In the genomic region with DNA sequence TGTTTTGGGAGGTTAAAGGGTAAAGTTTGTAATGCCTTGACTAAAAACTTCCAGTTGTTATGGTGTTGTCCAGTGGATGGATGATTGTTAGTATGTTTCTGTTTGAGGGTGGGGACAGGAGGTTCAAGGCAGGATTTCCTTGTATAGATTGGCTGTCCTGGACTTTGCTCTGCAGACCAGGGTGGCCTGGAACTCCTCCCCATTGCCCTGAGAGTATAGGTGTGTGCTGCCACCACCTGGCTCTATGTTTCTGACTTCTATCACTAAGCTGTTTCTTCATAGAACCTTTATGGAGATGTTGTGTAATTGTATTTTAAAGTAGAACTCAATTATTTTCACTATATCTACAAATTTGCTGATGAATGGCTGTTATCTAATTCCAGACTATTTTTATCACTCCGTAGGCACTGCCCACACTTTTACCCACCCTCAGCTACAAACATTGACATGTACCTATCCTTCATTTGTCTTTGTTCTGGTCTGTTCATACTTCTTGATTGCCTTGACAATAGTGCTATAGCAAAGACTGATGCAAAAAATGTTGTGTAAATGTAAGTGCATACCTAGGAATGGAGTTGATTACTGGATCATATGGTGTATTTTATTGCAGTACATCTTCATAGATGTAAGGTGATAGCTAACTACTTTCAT, we compare ENCODE assay signal across 18 mouse cellular contexts. TPM values are rescaled to one million over a fixed set of nuclear protein-coding genes. Genes with fewer than 3 reads are reported as not detected.
DNase-seq lines count a peak whose midpoint lies in the region; ATAC-seq and TF ChIP-seq lines count a peak whose summit lies in the region.
"Had no signal": no experiment of that assay in that cellular context is flagged by ENCODE, and none has a peak within 500 bp of the region (broad histone marks: within the 10 kb centered on the region; RNA-seq: fewer than 3 reads in every experiment).

No protein-coding gene starts in this region.

- TF ChIP-seq RAD21 in CH12.LX (IDR thresholded peaks at IDR 0.05; ENCODE audit: low read depth, low read length), result no peak; the same call in 1 of the 2 replicates

- H3K4me2 ChIP-seq in CH12.LX (ENCODE audit: insufficient read depth, low read depth, poor library complexity, severe bottlenecking), result no peak overlapping the region
- H3K4me2 ChIP-seq in liver, embryonic 14.5 days (ENCODE audit: low read depth), result no peak overlapping the region
- H3K4me2 ChIP-seq in stomach, embryonic 16.5 days (ENCODE audit: low read depth, low read length), result no peak overlapping the region
- no peak overlapping the region for H3K4me2 ChIP-seq in heart, embryonic 11.5 days
- H3K4me2 ChIP-seq: heart, embryonic 12.5 days; kidney, embryonic 15.5 days; lung, embryonic 15.5 days had no signal

- H3K27ac ChIP-seq in liver, adult 2 months (replicated peaks; ENCODE audit: insufficient read depth, low read depth, low read length), result no peak overlapping the region
- no peak overlapping the region for H3K27ac ChIP-seq in CH12.LX (ENCODE audit: insufficient read depth, low read depth)
- H3K27ac ChIP-seq in liver, embryonic 14.5 days, result no peak overlapping the region
- no peak overlapping the region for H3K27ac ChIP-seq in stomach, embryonic 16.5 days (ENCODE audit: low read length)
- H3K27ac ChIP-seq in heart, embryonic 11.5 days (ENCODE audit: low read depth, low read length), result no peak overlapping the region
- H3K27ac ChIP-seq: hindbrain, postnatal 0 days; kidney, embryonic 15.5 days; left cerebral cortex, adult 2 months; lung, embryonic 15.5 days had no signal

- no peaks in the 10 kb centered on the region for H3K27me3 ChIP-seq in liver, adult 2 months (ENCODE audit: control insufficient read depth, insufficient read depth, low read length)
- no peaks in the 10 kb centered on the region for H3K27me3 ChIP-seq in CH12.LX (replicated peaks)
- no peaks in the 10 kb centered on the region for H3K27me3 ChIP-seq in liver, embryonic 14.5 days (ENCODE audit: control insufficient read depth, insufficient read depth, low read length)
- no peaks in the 10 kb centered on the region for H3K27me3 ChIP-seq in stomach, embryonic 16.5 days (ENCODE audit: control insufficient read depth, insufficient read depth, low read length)
- H3K27me3 ChIP-seq in heart, embryonic 11.5 days (ENCODE audit: control insufficient read depth, insufficient read depth, low read length), result no peaks in the 10 kb centered on the region
- H3K27me3 ChIP-seq: heart, embryonic 12.5 days; kidney, embryonic 15.5 days; lung, embryonic 15.5 days had no signal

- TF ChIP-seq CTCF in liver, adult 2 months (IDR thresholded peaks at IDR 0.05; ENCODE audit: low read depth, low read length), result no peak
- TF ChIP-seq CTCF in CH12.LX (conservative IDR thresholded peaks at IDR 0.05 in 1 of 2, IDR thresholded peaks at IDR 0.05 in 1 of 2; ENCODE audit: low read depth in 2 of 2, low read length in 2 of 2), result peak in 1 of 2 experiments; percentile 24; a peak in 1 of 4 replicates
- peak; percentile 26 for TF ChIP-seq CTCF in liver, embryonic 14.5 days (IDR thresholded peaks at IDR 0.05; ENCODE audit: low read depth)

- peak; percentile 10 for DNase-seq in liver, adult 2 months (ENCODE audit: extremely low read depth, low read depth, low spot score)
- DNase-seq in liver (no peak), CH12.LX (ENCODE audit: extremely low read depth) (no peak)
- DNase-seq in liver, embryonic 14.5 days (ENCODE audit: low read depth in 3 of 3, low spot score in 3 of 3), result no peak
- no peak for DNase-seq in frontal cortex, adult 2 months (ENCODE audit: extremely low spot score in 1 of 2, low spot score in 1 of 2)
- DNase-seq: cerebellum, adult 9-11 months; gastrocnemius, postnatal 36 days; heart, postnatal 36 days; midbrain, embryonic 14.5 days; thymus, postnatal 36 days had no signal

- peaks cover 37% of the 10 kb centered on the region for H3K36me3 ChIP-seq in liver, adult 2 months (ENCODE audit: control insufficient read depth, insufficient read depth, low read length)
- H3K36me3 ChIP-seq in CH12.LX (replicated peaks in 1 of 2; ENCODE audit: control insufficient read depth in 1 of 2, insufficient read depth in 1 of 2, low read length in 1 of 2), result peaks cover 55 to 92% of the 10 kb centered on the region in 2 experiments
- peaks cover 85% of the 10 kb centered on the region for H3K36me3 ChIP-seq in liver, embryonic 14.5 days (replicated peaks; ENCODE audit: control insufficient read depth, insufficient read depth, low read depth)
- H3K36me3 ChIP-seq in stomach, embryonic 16.5 days (ENCODE audit: control insufficient read depth, insufficient read depth, low read length), result peaks cover 27% of the 10 kb centered on the region
- peaks cover 31% of the 10 kb centered on the region for H3K36me3 ChIP-seq in heart, embryonic 11.5 days (ENCODE audit: control insufficient read depth, insufficient read depth, low read length)

- no peak overlapping the region for H3K9ac ChIP-seq in liver, adult 2 months (ENCODE audit: low read depth, low read length)
- H3K9ac ChIP-seq in CH12.LX (ENCODE audit: insufficient read depth, low read depth), result no peak overlapping the region
- no peak overlapping the region for H3K9ac ChIP-seq in liver, embryonic 14.5 days (replicated peaks)
- no peak overlapping the region for H3K9ac ChIP-seq in stomach, embryonic 16.5 days (ENCODE audit: low read length)
- no peak overlapping the region for H3K9ac ChIP-seq in heart, embryonic 11.5 days (ENCODE audit: low read depth, low read length)
- H3K9ac ChIP-seq: heart, embryonic 12.5 days; kidney, embryonic 15.5 days; lung, embryonic 15.5 days had no signal

- no peak for TF ChIP-seq POLR2A in liver, adult 2 months (IDR thresholded peaks at IDR 0.05; ENCODE audit: extremely low read depth, insufficient read depth, low read length)
- TF ChIP-seq POLR2A in CH12.LX (IDR thresholded peaks at IDR 0.05; ENCODE audit: low read depth, low read length), result no peak

- H3K4me3 ChIP-seq in liver, adult 2 months (ENCODE audit: insufficient read depth, low read depth, low read length), result no peak overlapping the region
- no peak overlapping the region for H3K4me3 ChIP-seq in CH12.LX (replicated peaks in 1 of 3; ENCODE audit: low read depth in 2 of 3, low read length in 2 of 3, poor library complexity in 1 of 3)
- no peak overlapping the region for H3K4me3 ChIP-seq in liver, embryonic 14.5 days (ENCODE audit: insufficient read depth in 1 of 2, low read depth in 2 of 2, low read length in 2 of 2)
- no peak overlapping the region for H3K4me3 ChIP-seq in stomach, embryonic 16.5 days (replicated peaks; ENCODE audit: low read length)
- no peak overlapping the region for H3K4me3 ChIP-seq in heart, embryonic 11.5 days (ENCODE audit: low read depth, low read length)
- H3K4me3 ChIP-seq: heart, embryonic 12.5 days; kidney, embryonic 15.5 days; left cerebral cortex, adult 2 months; lung, embryonic 15.5 days; myocyte had no signal

- dilution Hi-C loops in CH12.LX (cut with MboI; ENCODE audit: extremely low pct_ligation_motif_present, extremely low pct_unique_long_range_greater_than_20kb, low sequenced_read_pairs), result no loop called here

- no peak for ATAC-seq in liver, embryonic 14.5 days (ENCODE audit: insufficient read depth)
- ATAC-seq in stomach, embryonic 16.5 days (ENCODE audit: insufficient read depth, low FRiP score), result peak; percentile 84; the same call in 1 of the 2 replicates
- no peak for ATAC-seq in heart, embryonic 11.5 days (replicated peaks; ENCODE audit: insufficient number of reproducible peaks, low FRiP score, low TSS enrichment)
- ATAC-seq: hindbrain, postnatal 0 days had no signal

- H3K4me1 ChIP-seq in liver, adult 2 months (ENCODE audit: control insufficient read depth, insufficient read depth, low read length), result no peaks in the 10 kb centered on the region
- H3K4me1 ChIP-seq in CH12.LX (ENCODE audit: control insufficient read depth in 1 of 2, insufficient read depth in 2 of 2), result no peaks in the 10 kb centered on the region
- H3K4me1 ChIP-seq in liver, embryonic 14.5 days (replicated peaks; ENCODE audit: control insufficient read depth in 2 of 2, insufficient read depth in 2 of 2, low read length in 1 of 2), result no peaks in the 10 kb centered on the region
- no peaks in the 10 kb centered on the region for H3K4me1 ChIP-seq in stomach, embryonic 16.5 days (ENCODE audit: control insufficient read depth, insufficient read depth, low read length)
- no peaks in the 10 kb centered on the region for H3K4me1 ChIP-seq in heart, embryonic 11.5 days (ENCODE audit: control insufficient read depth, insufficient read depth, low read length)
- H3K4me1 ChIP-seq: heart, embryonic 12.5 days; kidney, embryonic 15.5 days; lung, embryonic 15.5 days had no signal

- H3K79me2 ChIP-seq in liver, adult 2 months (ENCODE audit: control insufficient read depth, insufficient read depth, low read length), result no peaks in the 10 kb centered on the region
- H3K79me2 ChIP-seq in CH12.LX (replicated peaks; ENCODE audit: control insufficient read depth, extremely low read depth, insufficient read depth, poor library complexity, severe bottlenecking), result peaks cover 4% of the 10 kb centered on the region; the same call in 1 of the 2 replicates

- no peaks in the 10 kb centered on the region for H3K9me3 ChIP-seq in CH12.LX (replicated peaks; ENCODE audit: low read length)
- no peaks in the 10 kb centered on the region for H3K9me3 ChIP-seq in liver, embryonic 14.5 days (ENCODE audit: control insufficient read depth, low read length)
- H3K9me3 ChIP-seq in stomach, embryonic 16.5 days (replicated peaks; ENCODE audit: control insufficient read depth, low read length), result no peaks in the 10 kb centered on the region
- no peaks in the 10 kb centered on the region for H3K9me3 ChIP-seq in heart, embryonic 11.5 days (replicated peaks; ENCODE audit: control insufficient read depth, low read length)
- H3K9me3 ChIP-seq: heart, embryonic 12.5 days; kidney, embryonic 15.5 days; lung, embryonic 15.5 days had no signal

- no peak for TF ChIP-seq EP300 in CH12.LX (IDR thresholded peaks at IDR 0.05; ENCODE audit: low read length)
- TF ChIP-seq EP300 in liver, embryonic 14.5 days (IDR thresholded peaks at IDR 0.05; ENCODE audit: low read depth), result no peak

- in situ Hi-C loops in CH12.LX (cut with MboI; ENCODE audit: low pct_ligation_motif_present, low pct_unique_long_range_greater_than_20kb, low sequenced_read_pairs), result no loop called here

- WGBS in liver, adult 2 months, result 89% methylated on average over 1 of the region's 1 CpGs
- WGBS in liver, embryonic 14.5 days (ENCODE audit: insufficient replicate concordance), result 76% methylated on average over 1 of the region's 1 CpGs
- 78% methylated on average over 1 of the region's 1 CpGs for WGBS in stomach, embryonic 16.5 days
- 89% methylated on average over 1 of the region's 1 CpGs for WGBS in heart, embryonic 11.5 days (ENCODE audit: insufficient replicate concordance)

RNA-seq across cellular contexts. Expression of a gene that starts 18.3 kb away (rescaled TPM):
- 0.28 and 0.74 TPM in 2 replicates for total RNA-seq in liver, adult 2 months (2014; rRNA removed)
- 0.04 and 0.05 TPM in 2 replicates for polyA plus RNA-seq in liver, adult 2 months (2012; rRNA removed)
- total RNA-seq in CH12.LX (2012; rRNA removed), result 7.4 and 8.6 TPM in 2 replicates
- 41.4 and 42.9 TPM in 2 replicates for total RNA-seq in CH12.LX (2014; rRNA removed)
- 28.5 and 29.1 TPM in 2 replicates for polyA plus RNA-seq in CH12.LX (2012; ENCODE audit: insufficient read length, low read depth)
- polyA plus RNA-seq in liver, embryonic 14.5 days (2012; rRNA removed), result 20.1 and 39.0 TPM in 2 replicates
- polyA plus RNA-seq in liver, embryonic 14.5 days (2014; fragmentation: Nextera tagmentation; extraction: Ambion mirVana), result 121 and 136 TPM in 2 replicates
- 73.2 and 77.4 TPM in 2 replicates for polyA plus RNA-seq in stomach, embryonic 16.5 days (2015; fragmentation: Nextera tagmentation; extraction: Ambion mirVana)
- polyA plus RNA-seq in frontal cortex, adult 2 months (2012; rRNA removed), result 9.4 and 10.0 TPM in 2 replicates
- polyA plus RNA-seq in heart, embryonic 11.5 days (2014; fragmentation: Nextera tagmentation; extraction: Ambion mirVana), result 104 and 110 TPM in 2 replicates

RNA-seq across cellular contexts. Expression of a gene that starts 21.7 kb away (rescaled TPM):
- 6.4 and 8.6 TPM in 2 replicates for total RNA-seq in liver, adult 2 months (2014; rRNA removed)
- 1.0 and 1.1 TPM in 2 replicates for polyA plus RNA-seq in liver, adult 2 months (2012; rRNA removed)
- total RNA-seq in CH12.LX (2012; rRNA removed) (57.2 and 68.8 TPM in 2 replicates), CH12.LX (2014; rRNA removed) (140 and 177 TPM in 2 replicates)
- polyA plus RNA-seq in CH12.LX (2012; ENCODE audit: insufficient read length, low read depth), result 105 and 116 TPM in 2 replicates
- polyA plus RNA-seq in liver, embryonic 14.5 days (2012; rRNA removed), result 18.6 and 50.6 TPM in 2 replicates
- polyA plus RNA-seq in liver, embryonic 14.5 days (2014; fragmentation: Nextera tagmentation; extraction: Ambion mirVana), result 124 and 143 TPM in 2 replicates
- polyA plus RNA-seq in stomach, embryonic 16.5 days (2015; fragmentation: Nextera tagmentation; extraction: Ambion mirVana), result 122 and 143 TPM in 2 replicates
- 3.9 and 4.6 TPM in 2 replicates for polyA plus RNA-seq in frontal cortex, adult 2 months (2012; rRNA removed)
- polyA plus RNA-seq in heart, embryonic 11.5 days (2014; fragmentation: Nextera tagmentation; extraction: Ambion mirVana), result 165 and 180 TPM in 2 replicates

RNA-seq across cellular contexts. Expression of a gene that starts 21.9 kb away (rescaled TPM):
- 3.3 and 4.1 TPM in 2 replicates for total RNA-seq in liver, adult 2 months (2014; rRNA removed)
- polyA plus RNA-seq in liver, adult 2 months (2012; rRNA removed), result 0.76 and 0.98 TPM in 2 replicates
- total RNA-seq in CH12.LX (2012; rRNA removed) (9.6 and 10.8 TPM in 2 replicates), CH12.LX (2014; rRNA removed) (13.8 and 15.8 TPM in 2 replicates)
- 11.5 and 13.3 TPM in 2 replicates for polyA plus RNA-seq in CH12.LX (2012; ENCODE audit: insufficient read length, low read depth)
- polyA plus RNA-seq in liver, embryonic 14.5 days (2012; rRNA removed), result 7.8 and 9.7 TPM in 2 replicates
- polyA plus RNA-seq in liver, embryonic 14.5 days (2014; fragmentation: Nextera tagmentation; extraction: Ambion mirVana), result 6.2 and 6.4 TPM in 2 replicates
- polyA plus RNA-seq in stomach, embryonic 16.5 days (2015; fragmentation: Nextera tagmentation; extraction: Ambion mirVana), result 12.7 and 13.7 TPM in 2 replicates
- 17.1 and 17.8 TPM in 2 replicates for polyA plus RNA-seq in frontal cortex, adult 2 months (2012; rRNA removed)
- 8.3 and 9.5 TPM in 2 replicates for polyA plus RNA-seq in heart, embryonic 11.5 days (2014; fragmentation: Nextera tagmentation; extraction: Ambion mirVana)
